ENCODE assay signal across 9 mouse cellular contexts in the genomic region with DNA sequence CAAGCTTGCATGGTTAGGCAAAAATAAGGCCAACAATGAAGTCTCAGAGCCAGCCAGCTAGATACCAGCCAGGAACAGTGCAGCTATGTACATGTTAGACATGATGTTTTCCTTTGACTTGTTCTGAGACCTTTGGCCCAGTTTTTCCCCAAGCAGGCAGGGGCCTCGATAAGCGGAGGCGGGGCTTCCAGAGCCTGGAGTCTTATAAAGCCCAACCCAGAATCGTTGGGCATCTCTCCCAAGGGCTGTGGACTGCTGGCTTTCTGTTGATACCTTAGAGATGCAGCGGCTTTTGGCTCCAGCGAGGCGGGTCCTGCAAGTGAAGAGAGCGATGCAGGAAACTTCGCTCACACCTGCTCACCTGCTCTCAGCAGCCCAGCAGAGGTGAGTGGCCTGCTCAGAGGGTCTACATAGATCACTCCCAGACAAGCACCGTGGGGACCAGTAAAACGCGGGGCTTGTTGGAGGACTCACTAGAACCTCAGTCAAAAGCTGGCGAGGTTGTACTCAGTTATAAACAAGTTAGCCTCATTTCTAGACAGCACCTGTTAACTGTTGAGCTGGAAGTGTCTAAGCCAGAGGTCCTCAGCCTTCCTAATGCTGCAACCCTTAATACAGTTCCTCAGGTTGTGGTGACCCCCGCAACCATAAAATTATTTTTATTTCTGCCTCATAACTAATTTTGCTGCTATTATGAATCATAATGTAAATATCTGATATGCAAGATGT. TPM values are rescaled to one million over a fixed set of nuclear protein-coding genes. Genes with fewer than 3 reads are reported as not detected.
DNase-seq lines count a peak whose midpoint lies in the region; ATAC-seq lines count a peak whose summit lies in the region.
"Had no signal": no experiment of that assay in that cellular context is flagged by ENCODE, and none has a peak within 500 bp of the region (broad histone marks: within the 10 kb centered on the region; RNA-seq: fewer than 3 reads in every experiment).

Gene Hmgcs2, plus strand, starts transcription at position 232 of the 729 bp plus-strand sequence.

- H3K9ac ChIP-seq in hindbrain, embryonic 16.5 days (ENCODE audit: low read depth, low read length): peak within 1 kb of the TSS; percentile 46; the same call in 1 of the 2 replicates
- H3K9ac ChIP-seq in liver, embryonic 13.5 days: peak within 1 kb of the TSS; percentile 26; the same call in 1 of the 2 replicates
- H3K9ac ChIP-seq in neural tube, embryonic 15.5 days (replicated peaks): no peak within 1 kb of the TSS

- ATAC-seq in hindbrain, embryonic 16.5 days: peak; percentile 50
- ATAC-seq in liver, embryonic 13.5 days (ENCODE audit: low read depth): peak; percentile 67
- ATAC-seq in neural tube, embryonic 15.5 days (ENCODE audit: low FRiP score): peak; percentile 53; the same call in 1 of the 2 replicates
- ATAC-seq in inflammation-experienced regulatory T-cells, adult 6 months: no peak

- H3K27ac ChIP-seq in hindbrain, embryonic 16.5 days (ENCODE audit: low read depth, low read length): peak within 1 kb of the TSS; percentile 41; the same call in 1 of the 2 replicates
- no peak within 1 kb of the TSS; the same call in none of the 2 replicates for H3K27ac ChIP-seq in liver, embryonic 13.5 days
- H3K27ac ChIP-seq in neural tube, embryonic 15.5 days (replicated peaks): no peak within 1 kb of the TSS
- H3K27ac ChIP-seq: macrophage had no signal

- H3K27me3 ChIP-seq in hindbrain, embryonic 16.5 days (replicated peaks; ENCODE audit: control insufficient read depth, insufficient read depth, low read length): no peaks in the 10 kb centered on the region
- H3K27me3 ChIP-seq in liver, embryonic 13.5 days: no peaks in the 10 kb centered on the region
- no peaks in the 10 kb centered on the region for H3K27me3 ChIP-seq in neural tube, embryonic 15.5 days (replicated peaks)

- H3K4me2 ChIP-seq in hindbrain, embryonic 16.5 days (ENCODE audit: low read length): peak within 1 kb of the TSS; percentile 3
- peak within 1 kb of the TSS; percentile 46 for H3K4me2 ChIP-seq in liver, embryonic 13.5 days
- peak within 1 kb of the TSS; percentile 11 for H3K4me2 ChIP-seq in neural tube, embryonic 15.5 days

- no peaks in the 10 kb centered on the region for H3K9me3 ChIP-seq in hindbrain, embryonic 16.5 days (ENCODE audit: control insufficient read depth, low read length)
- no peaks in the 10 kb centered on the region for H3K9me3 ChIP-seq in liver, embryonic 13.5 days (replicated peaks)
- no peaks in the 10 kb centered on the region for H3K9me3 ChIP-seq in neural tube, embryonic 15.5 days (replicated peaks)

- peaks cover 2% of the 10 kb centered on the region; the same call in 1 of the 2 replicates for H3K4me1 ChIP-seq in hindbrain, embryonic 16.5 days (ENCODE audit: control insufficient read depth, insufficient read depth, low read depth, low read length)
- H3K4me1 ChIP-seq in liver, embryonic 13.5 days (replicated peaks): peaks cover 20% of the 10 kb centered on the region
- H3K4me1 ChIP-seq in neural tube, embryonic 15.5 days: 0 out of 2 replicates have a peak, but pooled peaks cover 8% of the 10 kb centered on the region

- DNase-seq in spleen, adult 18-20 months: peak; percentile 6 to 10
- DNase-seq in spleen, adult 12 weeks (ENCODE audit: low spot score): no peak
- DNase-seq in gastrocnemius, postnatal 14 days: peak; percentile 36
- peak; percentile 23 for DNase-seq in liver, embryonic 13.5 days
- peak; percentile 54 for DNase-seq in urinary bladder, adult 2 months (ENCODE audit: low spot score)

- intact Hi-C loops in gastrocnemius, postnatal 14 days (cut with DNase I; ENCODE audit: low total_unique reads): no loop called here

- H3K4me3 ChIP-seq in hindbrain, embryonic 16.5 days (ENCODE audit: low read length): peak within 1 kb of the TSS; percentile 13
- peak within 1 kb of the TSS; percentile 33 for H3K4me3 ChIP-seq in liver, embryonic 13.5 days (replicated peaks)
- no peak within 1 kb of the TSS for H3K4me3 ChIP-seq in neural tube, embryonic 15.5 days (replicated peaks)

- no peaks in the 10 kb centered on the region for H3K36me3 ChIP-seq in hindbrain, embryonic 16.5 days (ENCODE audit: control insufficient read depth, insufficient read depth, low read length)
- H3K36me3 ChIP-seq in liver, embryonic 13.5 days: no peaks in the 10 kb centered on the region
- no peaks in the 10 kb centered on the region for H3K36me3 ChIP-seq in neural tube, embryonic 15.5 days

- WGBS in hindbrain, embryonic 16.5 days: 63% methylated on average over 14 of the region's 14 CpGs
- 45% methylated on average over 14 of the region's 14 CpGs for WGBS in liver, embryonic 13.5 days (ENCODE audit: insufficient replicate concordance)
- 67% methylated on average over 14 of the region's 14 CpGs for WGBS in neural tube, embryonic 15.5 days

RNA-seq across cellular contexts. Expression of gene Hmgcs2, which starts in this region (rescaled TPM):
- 1 to 10 TPM; 2.1 to 2.3 TPM for total RNA-seq in gastrocnemius, postnatal 14 days (2021)
- polyA plus RNA-seq in hindbrain, embryonic 16.5 days (2015; fragmentation: Nextera tagmentation; extraction: Ambion mirVana): 24.8 and 29.7 TPM in 2 replicates
- polyA plus RNA-seq in liver, embryonic 13.5 days (2015; fragmentation: Nextera tagmentation; extraction: Ambion mirVana): 41.9 and 42.6 TPM in 2 replicates
- 15.3 and 17.7 TPM in 2 replicates for polyA plus RNA-seq in neural tube, embryonic 15.5 days (2015; fragmentation: Nextera tagmentation; extraction: Ambion mirVana)
- polyA plus RNA-seq in urinary bladder, adult 2 months (2012; rRNA removed): 55.3 and 70.4 TPM in 2 replicates
- polyA plus RNA-seq in inflammation-experienced regulatory T-cells, adult 6 months (2017; shearing (Covaris generic)): not detected
- polyA plus RNA-seq: macrophage had no signal

Comparison
In these comparisons a context has a peak if more than half of its experiments do, and no peak if none do; other contexts are left out.
1. RNA of gene Hmgcs2 (polyA plus RNA-seq): 55.3 to 70.4 TPM in urinary bladder, adult 2 months, 41.9 to 42.6 TPM in liver, embryonic 13.5 days, 24.8 to 29.7 TPM in hindbrain, embryonic 16.5 days and 15.3 to 17.7 TPM in neural tube, embryonic 15.5 days; not detected in inflammation-experienced regulatory T-cells, adult 6 months; every median in the first group is over 10 times any median in the second.
2. Peak in every context shown above with its lines, with median percentiles within 50 percentile points of each other: H3K4me2 ChIP-seq.